Mouse (Mus musculus) olfactory bulb, adult 2 months (tissue): Measurements from ENCODE around the gene Unc13d.

Experiments
- CTCF ChIP-seq: fragments of 200-500 bp; IDR thresholded peaks from 2 replicates; pipeline ENCODE4 v1.5.1; 2012; ENCODE audit warnings: low read depth, mild to moderate bottlenecking, low read length, moderate library complexity; ENCODE audit not compliant: insufficient read depth
- POLR2A ChIP-seq: fragments of 200-500 bp; IDR thresholded peaks from 2 replicates; pipeline ENCODE4 v1.6.1; 2012; ENCODE audit warnings: mild to moderate bottlenecking, low read depth, low read length, moderate library complexity; ENCODE audit not compliant: insufficient read depth

- TF ChIP-seq CTCF (no peak), POLR2A (no peak)
Measured at GRCm38 (mm10) chr11:116100839-116101238, 23.1 kb upstream of the Unc13d start.
